Mouse (Mus musculus) monocyte, adult 5-6 weeks (primary cell): ENCODE results near the gene Lamtor2. TPM values are rescaled to one million over a fixed set of nuclear protein-coding genes. Genes with fewer than 3 reads are reported as not detected.
"Not testable (repeated sequence)": the region's sequence is repeated elsewhere in the genome, so short reads cannot be mapped to it uniquely, and the experiment has no call there.

ENCODE experiments used
- ATAC-seq: fragments of 153-309, 156-312 bp; replicated peaks from 2 replicates; pipeline ENCODE4 v1.8.0; 2017; ENCODE audit warnings: mild to moderate bottlenecking; ENCODE audit not compliant: low TSS enrichment, insufficient number of reproducible peaks, severe bottlenecking, poor library complexity, low FRiP score
- total RNA-seq: library from RNA; stranded (forward); fragments of 200-1000, 200-491, 200-594 nt; gene quantifications from 3 replicates; pipeline ENCODE4 v1.2.3, GENCODE M21; 2017

Gene Lamtor2
- total RNA-seq = 61.5 to 63.7 TPM (median 63.2 TPM) in 3 replicates

- ATAC-seq = peak; percentile 92
Measured at GRCm38 (mm10) chr3:88552676-88553524, at the start of gene Lamtor2. TSS of gene Lamtor2 (minus strand) at chr3:88553074.

GRCm38 (mm10) chr3:88602466-88602865, 49.6 kb upstream of the Lamtor2 start:
- ATAC-seq = no peak

- not testable (repeated sequence) for ATAC-seq
Measured at GRCm38 (mm10) chr3:88596547-88596946, 43.7 kb upstream of the Lamtor2 start.

- no peak for ATAC-seq
Measured at GRCm38 (mm10) chr3:88593893-88594580, 41.2 kb upstream of the Lamtor2 start.

GRCm38 (mm10) chr3:88592942-88593576, 40.2 kb upstream of the Lamtor2 start:
- ATAC-seq = peak; percentile 64

- peak; percentile 42; the same call in 1 of the 2 replicates for ATAC-seq
Measured at GRCm38 (mm10) chr3:88591950-88592731, 39.3 kb upstream of the Lamtor2 start.

- no peak for ATAC-seq
Measured at GRCm38 (mm10) chr3:88591044-88591443, 38.2 kb upstream of the Lamtor2 start.

GRCm38 (mm10) chr3:88590246-88590645, 37.4 kb upstream of the Lamtor2 start:
- ATAC-seq = no peak

GRCm38 (mm10) chr3:88586640-88587039, 33.8 kb upstream of the Lamtor2 start:
- no peak for ATAC-seq

GRCm38 (mm10) chr3:88585769-88586168, 32.9 kb upstream of the Lamtor2 start:
- ATAC-seq = no peak

GRCm38 (mm10) chr3:88579454-88580117, 26.7 kb upstream of the Lamtor2 start:
- ATAC-seq = peak; percentile 98

GRCm38 (mm10) chr3:88578498-88579424, 25.9 kb upstream of the Lamtor2 start:
- no peak for ATAC-seq

GRCm38 (mm10) chr3:88577846-88578245, 25.0 kb upstream of the Lamtor2 start:
- ATAC-seq = not testable (repeated sequence)

GRCm38 (mm10) chr3:88575540-88575939, 22.7 kb upstream of the Lamtor2 start, which contains the start of gene Ssr2:
TSS of gene Ssr2 (plus strand) at chr3:88575876.
- no peak for ATAC-seq

- ATAC-seq = no peak
Measured at GRCm38 (mm10) chr3:88573810-88574209, 20.9 kb upstream of the Lamtor2 start.

- ATAC-seq = no peak
Measured at GRCm38 (mm10) chr3:88572835-88573234, 20.0 kb upstream of the Lamtor2 start.

GRCm38 (mm10) chr3:88571856-88572255, 19.0 kb upstream of the Lamtor2 start:
- ATAC-seq = no peak
